Mouse (Mus musculus): ENCODE measurements around the gene Capza1. TPM values are rescaled to one million over a fixed set of nuclear protein-coding genes. Genes with fewer than 3 reads are reported as not detected.
"Not testable (repeated sequence)": the region's sequence is repeated elsewhere in the genome, so short reads cannot be mapped to it uniquely, and the experiment has no call there.

Gene Capza1
- total RNA-seq, 2 experiments from 2014 or later, result 55.1 to 57.6 TPM

DNA sequence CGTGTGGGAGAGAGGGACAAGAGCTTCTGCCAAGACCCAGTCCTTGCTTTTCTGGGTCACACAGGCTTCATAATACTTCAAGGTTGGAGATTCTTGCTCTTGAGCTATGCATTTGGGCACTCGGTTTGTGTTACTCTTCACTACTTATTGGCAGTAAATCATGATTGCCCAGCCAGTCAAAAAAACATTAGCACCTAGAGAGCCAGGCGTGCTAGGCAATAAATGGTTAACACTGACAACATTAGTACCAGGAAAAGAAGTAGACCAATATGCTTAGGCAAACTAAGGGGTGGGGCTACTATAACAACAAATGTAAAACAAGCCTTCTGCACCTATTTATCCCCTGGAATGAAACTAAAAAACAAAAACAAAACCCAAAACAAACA is 45.6 kb downstream of the Capza1 start:
- intact Hi-C loops (cut with DNase I), result loop anchor here (2.0 kb wide), 1 partner anchor 46 kb away; the partner anchor contains the start of genes Capza1 and St7l
- peak in 1 of 2 experiments; percentile 16 for DNase-seq

DNA sequence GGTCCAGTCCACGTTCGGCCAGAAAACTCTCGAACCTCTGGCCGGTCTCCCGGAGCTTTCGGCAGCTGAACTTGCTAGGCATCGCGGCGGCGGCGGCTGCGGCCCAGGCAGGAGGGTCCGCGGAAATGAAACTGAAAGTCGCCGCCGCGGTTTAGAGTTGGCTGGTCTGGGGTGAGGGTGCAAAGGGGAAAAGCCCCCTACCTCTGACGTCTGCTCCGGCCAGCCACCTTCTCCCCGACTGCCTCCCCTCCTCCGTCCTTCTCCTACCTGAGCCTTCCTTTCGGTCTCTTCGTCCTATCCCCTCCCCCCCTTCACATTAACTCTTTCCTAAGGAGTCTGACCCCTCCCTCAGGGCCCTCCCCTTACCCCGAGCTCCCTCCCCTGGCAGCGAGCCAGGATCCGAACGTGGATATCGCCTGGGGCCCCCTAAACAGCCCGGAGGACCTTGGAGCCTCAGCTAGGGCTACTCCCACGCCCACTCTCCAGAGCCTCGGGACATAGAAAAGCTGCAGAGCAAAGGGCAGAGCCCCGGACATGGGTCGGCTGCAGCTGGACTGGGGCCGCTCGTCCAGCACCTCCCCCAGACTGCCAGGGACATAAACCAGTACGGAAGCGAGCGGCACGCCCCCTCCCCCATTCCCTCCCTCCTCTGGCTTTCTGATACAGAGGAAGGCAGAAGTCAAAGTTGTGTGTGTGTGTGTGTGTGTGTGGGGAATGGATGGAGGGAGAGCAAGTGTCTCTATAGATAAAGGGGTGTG is 46.1 kb downstream of the Capza1 start, which contains the start of gene Mov10:
Gene Mov10 (minus strand): TSS at position 573 of the 758 bp plus-strand sequence.
- intact Hi-C loops (cut with DNase I), result loop anchor here (2.0 kb wide), 2 partner anchors 29 to 47 kb away; partner anchors contain the start of genes Capza1, Rhoc and St7l
- DNase-seq, result peak; percentile 75

DNA sequence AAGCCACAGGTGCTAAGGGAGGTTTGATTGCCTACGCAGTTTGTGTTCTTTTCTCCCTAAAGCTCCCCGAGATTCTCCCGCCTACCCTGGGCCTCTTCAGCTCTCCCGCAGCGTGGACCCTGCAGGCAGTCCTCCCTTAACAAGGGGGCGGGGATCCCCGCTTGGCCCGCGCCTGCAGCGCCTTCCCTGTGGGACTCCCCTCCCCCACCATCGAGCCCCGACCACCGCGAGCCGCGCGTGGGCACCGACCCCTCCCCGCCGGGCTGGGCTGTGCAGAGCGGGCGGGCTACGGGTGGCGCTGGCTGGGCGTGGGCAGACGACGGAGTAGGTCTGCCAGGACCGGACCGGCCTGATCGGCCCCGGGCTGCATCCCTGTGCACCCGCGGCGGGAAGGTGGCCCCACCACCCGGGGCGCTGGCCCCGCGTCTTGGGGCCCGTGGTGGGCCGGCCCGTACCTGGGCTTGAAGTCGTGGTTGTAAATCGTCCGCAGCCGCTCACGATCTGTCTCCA is 46.8 kb downstream of the Capza1 start:
- intact Hi-C loops (cut with DNase I), result loop anchor here (2.0 kb wide), 1 partner anchor 29 kb away; the partner anchor contains the start of gene Rhoc
- DNase-seq, result peak; percentile 66 to 67

DNA sequence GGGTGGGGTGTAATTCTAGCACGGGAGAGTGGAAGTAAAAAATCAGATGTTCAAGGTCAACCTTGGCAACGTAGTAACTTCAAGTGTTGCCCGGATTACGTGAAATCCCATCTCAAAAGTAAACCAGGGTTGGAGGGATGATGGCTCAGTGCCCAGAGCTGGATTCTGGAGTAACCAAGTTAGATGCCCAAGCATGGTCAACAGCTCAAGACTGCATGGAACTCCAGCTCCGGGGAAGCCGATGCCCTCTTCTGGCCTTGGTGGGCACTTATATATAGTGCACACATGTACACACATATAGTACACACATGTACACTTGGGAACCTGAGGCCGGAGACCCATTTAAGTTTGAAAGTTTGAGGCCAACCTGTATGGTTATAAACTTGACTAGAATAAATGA is 48.2 kb downstream of the Capza1 start:
- intact Hi-C loops (cut with DNase I), result loop anchor here (2.0 kb wide), 1 partner anchor 27 kb away; the partner anchor contains the start of gene Rhoc
- DNase-seq, result no peak

DNA sequence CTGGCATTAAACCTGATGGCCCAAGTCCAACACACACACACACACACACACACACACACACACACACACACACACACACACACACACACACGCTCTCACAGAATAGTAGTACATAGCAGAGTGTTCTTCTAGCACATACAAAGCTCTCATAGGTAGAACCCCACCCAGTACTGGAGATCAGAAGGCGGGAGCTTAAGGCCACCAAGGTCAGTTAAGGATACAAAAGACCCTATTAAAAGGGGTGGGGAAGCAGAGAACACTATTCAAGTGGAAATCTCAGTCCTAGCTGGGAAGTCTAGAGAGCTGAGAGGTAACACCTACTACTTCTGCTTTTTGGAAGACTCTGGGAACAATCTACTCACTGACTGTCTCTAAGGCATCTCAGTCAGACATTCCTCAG is 49.0 kb downstream of the Capza1 start:
- no peak for DNase-seq
- intact Hi-C loops (cut with DNase I), result no loop called here

DNA sequence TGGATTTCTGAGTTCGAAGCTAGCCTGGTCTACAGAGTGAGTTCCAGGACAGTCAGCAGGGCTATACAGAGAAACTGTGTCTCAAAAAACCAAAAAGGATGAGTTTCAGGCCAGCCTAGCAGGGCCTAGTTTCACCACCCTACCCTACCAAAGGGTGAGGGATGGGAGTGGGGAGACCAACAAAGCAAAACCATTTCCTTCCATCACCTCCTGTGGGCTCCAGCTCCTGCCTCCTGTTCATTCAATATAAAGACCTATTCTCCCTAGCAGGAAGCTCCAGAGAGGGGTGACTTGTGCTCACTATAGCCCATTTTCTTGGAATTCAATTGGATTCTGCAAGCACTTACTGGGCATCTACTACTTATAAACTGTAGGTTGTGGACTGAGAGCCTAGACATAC is 49.6 kb downstream of the Capza1 start:
- DNase-seq, result no peak
- intact Hi-C loops (cut with DNase I), result no loop called here

DNA sequence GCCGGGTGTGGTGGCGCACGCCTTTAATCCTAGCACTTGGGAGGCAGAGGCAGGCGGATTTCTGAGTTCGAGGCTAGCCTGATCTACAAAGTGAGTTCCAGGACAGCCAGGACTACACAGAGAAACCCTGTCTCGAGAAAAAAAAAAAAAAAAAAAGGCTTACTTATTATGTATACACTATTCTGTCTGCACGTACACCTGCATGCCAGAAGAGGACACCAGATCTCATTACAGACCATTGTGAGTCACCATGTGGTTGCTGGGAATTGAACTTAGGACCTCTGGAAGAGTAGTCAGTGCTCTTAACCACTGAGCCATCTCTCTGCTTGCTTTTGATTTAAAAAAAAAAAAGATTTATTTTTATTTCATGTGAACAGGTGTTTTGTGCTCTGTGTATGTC is 51.1 kb downstream of the Capza1 start:
- intact Hi-C loops (cut with DNase I), result not testable (repeated sequence)

DNA sequence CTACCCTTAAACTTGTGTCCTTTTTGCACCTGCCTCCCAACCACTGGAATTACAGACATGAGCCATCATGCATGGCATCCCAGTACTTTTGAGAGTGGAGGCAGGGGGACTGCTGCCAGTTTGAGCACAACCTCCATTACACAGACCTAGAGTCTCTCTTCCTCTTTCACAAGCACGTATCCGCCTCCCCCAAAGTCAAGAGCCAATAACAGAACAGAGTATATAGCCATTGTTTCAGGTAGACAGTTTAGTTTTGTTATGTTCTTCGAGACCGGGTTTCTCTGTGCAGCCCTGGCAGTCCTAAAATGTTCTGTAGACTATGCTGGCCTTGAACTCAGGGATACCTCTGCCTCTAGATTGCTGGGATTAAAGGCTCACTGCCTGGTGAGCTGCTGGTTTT is 52.1 kb downstream of the Capza1 start:
- intact Hi-C loops (cut with DNase I), result no loop called here
- DNase-seq, result no peak

More for the DNA sequence above, 51.1 kb downstream of the Capza1 start:
- DNase-seq, result not testable (repeated sequence)

DNA sequence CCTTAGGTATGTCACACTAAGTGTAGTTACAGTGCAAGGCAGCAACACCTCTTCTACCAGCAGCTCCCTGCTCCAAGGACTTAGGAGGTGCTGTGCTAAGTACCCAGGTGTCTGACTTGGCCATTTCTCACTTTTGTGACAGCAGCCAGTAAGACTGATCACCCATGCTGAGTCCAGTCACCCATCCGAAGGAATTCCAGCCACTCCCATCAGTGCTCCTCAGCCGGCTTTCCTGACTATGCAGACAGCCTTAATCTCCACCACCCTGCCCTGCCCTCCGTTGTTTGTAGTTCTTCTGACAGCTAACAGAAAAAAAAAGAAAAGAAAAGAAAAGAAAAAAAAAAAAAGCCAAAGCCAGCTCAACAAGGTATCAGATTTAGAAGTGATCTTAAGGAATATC is 52.6 kb downstream of the Capza1 start:
- DNase-seq, result no peak
- intact Hi-C loops (cut with DNase I), result no loop called here

DNA sequence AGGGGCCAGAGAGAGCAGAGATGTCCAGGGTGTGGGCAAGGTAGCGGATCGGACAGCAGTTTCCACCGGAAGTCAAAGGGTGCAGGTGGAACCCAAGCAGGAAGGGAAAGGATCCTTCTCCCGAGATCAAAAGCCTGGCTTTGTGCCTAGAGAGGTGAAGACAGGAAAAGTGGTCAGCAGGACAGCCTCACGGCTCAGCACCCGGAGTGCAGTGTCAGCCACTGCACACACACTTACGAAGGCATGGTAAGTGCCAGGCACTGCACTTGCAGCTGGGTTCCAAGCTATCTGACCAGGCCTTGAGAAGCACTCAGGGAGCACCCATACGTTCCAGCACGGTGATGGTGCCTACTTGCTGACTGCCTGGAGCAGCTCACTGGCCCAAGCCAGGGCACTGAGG is 58.8 kb downstream of the Capza1 start:
- no peak for DNase-seq
- intact Hi-C loops (cut with DNase I), result no loop called here

DNA sequence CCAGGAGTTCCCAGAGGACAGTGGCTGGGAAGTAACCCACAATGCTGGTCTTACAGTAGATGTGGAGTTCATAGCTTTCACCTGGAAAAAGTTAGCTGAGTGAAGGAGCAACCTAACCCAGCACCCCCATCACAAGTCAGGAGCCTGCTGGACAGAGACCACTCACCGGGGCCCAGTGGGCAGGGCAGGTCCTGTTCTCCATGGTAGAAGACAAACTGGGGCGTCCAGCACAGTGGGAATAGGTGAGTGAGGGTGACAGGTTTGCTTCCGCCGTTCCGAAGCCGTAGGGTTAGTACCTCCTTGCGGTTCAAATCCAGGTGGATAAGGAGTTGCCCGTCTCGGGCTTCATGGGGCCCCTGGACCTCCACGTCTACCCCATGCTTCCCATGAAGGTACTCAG is 60.0 kb downstream of the Capza1 start:
- no peak for DNase-seq
- intact Hi-C loops (cut with DNase I), result no loop called here

DNA sequence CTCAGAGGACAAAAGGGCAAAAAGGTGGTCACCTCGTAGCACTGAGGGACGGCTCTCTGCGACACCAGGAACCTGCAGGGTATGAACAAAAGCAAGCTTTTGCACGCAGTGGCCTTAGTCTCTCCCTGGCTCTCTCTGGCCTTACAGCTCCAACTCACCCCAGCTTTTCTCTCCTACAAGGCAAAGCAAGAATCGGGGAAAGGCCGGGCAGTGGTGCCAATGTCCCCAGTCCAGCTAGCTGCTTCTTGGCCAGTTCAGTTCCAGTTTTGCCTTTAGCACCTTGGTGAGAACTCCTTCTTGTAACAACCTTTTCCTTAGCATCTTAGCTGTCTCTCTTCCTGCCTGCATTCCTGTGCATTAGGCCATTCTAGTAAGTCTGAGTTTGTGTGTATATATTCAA is 62.8 kb downstream of the Capza1 start:
- DNase-seq, result no peak
- intact Hi-C loops (cut with DNase I), result no loop called here

DNA sequence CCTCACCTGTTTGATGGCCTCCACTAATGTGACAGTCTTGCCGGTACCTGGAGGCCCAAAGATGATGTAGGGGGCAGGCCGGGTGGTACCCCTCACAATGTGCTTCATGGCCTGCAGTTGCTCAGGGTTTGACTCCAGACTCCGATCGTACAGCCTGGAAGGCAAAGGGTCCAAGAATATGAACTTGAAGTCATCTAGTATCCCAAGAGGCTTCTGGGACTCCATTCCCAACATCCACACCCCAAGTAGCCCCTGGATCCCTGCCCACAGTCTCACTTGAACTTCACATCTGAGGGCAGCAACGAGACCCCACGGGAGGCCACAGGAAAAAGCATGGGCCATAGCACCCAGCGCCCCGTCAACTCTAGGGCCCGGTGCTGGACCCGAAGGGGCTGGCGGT is 63.6 kb downstream of the Capza1 start:
- intact Hi-C loops (cut with DNase I), result no loop called here
- DNase-seq, result no peak

DNA sequence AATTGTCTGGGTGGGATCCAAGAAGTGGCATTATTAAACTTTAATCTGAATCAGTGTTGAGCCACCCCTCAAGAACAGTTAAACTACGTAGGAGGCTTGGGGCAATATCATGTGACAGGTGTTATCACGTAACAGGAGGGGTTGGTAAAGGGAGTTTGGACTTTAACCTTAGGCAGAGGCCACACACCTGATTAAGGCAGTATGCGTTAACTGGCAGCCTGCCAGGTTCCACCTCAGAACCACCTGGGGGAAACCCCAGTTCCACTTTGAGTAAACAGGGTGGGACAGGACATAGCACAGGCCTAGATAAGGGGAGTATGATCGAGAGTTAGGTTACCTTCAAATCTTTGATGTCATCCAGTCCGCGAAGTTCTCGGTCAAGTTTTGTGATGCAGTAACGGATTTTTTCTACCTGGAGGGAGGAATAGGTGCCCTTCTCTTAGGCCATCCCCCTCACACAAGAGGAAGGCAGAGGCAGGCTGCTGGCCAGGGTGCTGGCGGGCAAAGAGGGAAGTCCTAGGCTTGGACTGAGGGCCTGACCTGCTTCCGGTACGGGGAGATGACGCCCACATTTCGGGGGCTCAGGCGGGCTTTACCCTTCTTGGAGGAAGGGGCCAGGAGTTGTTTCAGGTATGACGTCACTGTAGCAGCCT is 67.7 kb downstream of the Capza1 start:
- no peak for DNase-seq
- intact Hi-C loops (cut with DNase I), result no loop called here

DNA sequence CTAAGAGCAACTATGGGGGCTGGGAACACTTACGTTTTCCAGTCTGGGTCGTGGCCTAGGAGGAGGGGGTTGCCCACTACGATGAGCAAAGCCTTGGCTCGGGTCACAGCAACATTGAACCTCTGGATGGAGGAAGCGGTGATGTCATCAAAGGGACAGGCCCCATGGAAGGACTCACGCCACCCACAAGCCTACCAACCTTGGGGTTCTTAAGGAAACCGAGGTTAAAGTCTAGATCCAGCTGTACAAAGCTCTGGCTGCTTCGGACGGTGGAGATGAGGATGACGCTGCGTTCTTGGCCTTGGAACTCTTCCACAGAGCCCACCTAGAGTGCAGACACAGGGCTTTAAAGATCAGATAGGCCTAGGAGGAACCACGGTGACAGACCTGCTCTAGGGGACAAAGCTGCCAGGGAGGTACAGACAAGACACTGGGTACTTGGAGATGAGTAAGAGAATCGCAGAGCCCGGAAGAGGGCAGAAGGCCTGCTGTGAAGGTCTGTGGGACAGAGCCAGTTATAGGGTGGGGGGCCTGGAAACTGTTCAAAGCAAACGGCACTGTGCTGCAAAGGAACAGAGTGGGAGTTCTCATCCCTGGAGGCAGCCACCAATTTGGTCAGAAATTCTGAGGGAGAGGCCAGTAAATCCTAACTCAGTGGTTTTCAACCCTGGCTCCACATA is 68.5 kb downstream of the Capza1 start:
- intact Hi-C loops (cut with DNase I), result no loop called here
- DNase-seq, result no peak

DNA sequence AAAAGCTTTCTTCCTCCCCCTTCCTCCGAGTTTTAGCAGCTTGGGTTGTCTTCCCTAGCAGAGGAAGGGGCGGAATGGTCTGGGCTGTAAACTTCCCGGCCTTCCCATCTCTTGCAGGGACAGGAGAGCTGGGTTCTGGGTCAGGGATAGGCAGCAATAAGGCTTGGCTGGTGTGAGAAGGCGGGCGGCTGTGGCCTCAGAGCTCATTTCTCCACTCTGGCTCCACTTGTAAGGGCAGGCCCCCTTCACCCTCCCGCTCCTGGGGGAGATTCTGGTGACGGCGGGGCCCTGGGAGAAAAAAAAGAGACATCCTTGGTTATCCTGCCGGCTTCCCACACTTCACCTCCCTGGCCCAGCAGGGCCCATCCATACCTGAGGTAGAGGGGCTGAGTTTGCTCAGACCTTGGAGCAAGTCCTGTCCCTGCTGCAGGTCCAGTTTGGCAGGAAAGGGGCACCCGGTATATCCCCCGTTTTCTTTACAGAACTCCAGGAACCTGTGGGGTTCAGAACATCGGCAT is 69.3 kb downstream of the Capza1 start:
- DNase-seq, result no peak
- intact Hi-C loops (cut with DNase I), result no loop called here

DNA sequence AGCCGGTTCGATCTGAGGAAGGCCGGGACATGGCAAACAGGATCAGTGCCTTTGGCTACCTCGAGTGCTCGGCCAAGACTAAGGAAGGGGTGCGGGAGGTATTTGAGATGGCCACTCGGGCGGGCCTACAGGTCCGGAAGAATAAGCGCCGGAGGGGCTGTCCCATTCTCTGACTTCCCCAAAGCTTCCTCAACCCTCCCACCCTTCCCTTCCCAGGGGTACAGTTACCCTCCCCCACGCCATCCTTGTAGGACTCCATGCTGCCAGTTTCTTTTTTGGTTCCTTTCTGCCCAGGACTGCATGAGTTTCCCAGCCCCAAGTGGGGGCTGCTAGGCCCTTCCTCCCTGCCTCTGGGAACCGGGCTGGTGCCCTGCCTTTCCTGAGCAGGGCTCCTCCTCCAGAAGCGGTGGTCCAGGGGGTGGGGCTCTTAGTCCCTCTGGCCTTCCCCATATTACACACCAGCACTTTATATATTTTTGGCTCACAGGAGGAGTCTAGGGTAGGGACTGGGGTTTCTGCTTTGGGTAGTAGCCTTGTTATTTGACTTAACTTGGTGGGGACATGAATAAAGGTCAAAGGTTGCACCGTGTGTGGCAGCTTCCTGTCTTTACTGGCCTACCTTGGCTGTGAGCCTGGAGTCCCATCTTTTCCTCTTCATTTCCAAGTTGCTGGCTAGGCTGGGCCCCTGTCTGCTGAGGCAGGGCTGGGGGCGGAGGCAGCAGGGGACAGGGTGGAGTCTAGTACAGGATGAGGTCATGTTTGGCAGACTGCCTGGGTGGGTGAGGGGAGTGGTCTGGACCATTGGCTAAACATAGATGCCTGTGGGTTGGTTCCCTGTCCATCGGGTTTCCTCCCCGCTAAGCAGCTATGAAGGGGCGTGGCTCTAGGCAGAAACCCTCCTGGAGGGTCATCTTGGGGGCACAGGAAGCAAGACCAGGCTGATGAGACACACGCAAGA is 70.2 kb downstream of the Capza1 start:
- intact Hi-C loops (cut with DNase I), result no loop called here
- DNase-seq, result peak; percentile 94 to 97

DNA sequence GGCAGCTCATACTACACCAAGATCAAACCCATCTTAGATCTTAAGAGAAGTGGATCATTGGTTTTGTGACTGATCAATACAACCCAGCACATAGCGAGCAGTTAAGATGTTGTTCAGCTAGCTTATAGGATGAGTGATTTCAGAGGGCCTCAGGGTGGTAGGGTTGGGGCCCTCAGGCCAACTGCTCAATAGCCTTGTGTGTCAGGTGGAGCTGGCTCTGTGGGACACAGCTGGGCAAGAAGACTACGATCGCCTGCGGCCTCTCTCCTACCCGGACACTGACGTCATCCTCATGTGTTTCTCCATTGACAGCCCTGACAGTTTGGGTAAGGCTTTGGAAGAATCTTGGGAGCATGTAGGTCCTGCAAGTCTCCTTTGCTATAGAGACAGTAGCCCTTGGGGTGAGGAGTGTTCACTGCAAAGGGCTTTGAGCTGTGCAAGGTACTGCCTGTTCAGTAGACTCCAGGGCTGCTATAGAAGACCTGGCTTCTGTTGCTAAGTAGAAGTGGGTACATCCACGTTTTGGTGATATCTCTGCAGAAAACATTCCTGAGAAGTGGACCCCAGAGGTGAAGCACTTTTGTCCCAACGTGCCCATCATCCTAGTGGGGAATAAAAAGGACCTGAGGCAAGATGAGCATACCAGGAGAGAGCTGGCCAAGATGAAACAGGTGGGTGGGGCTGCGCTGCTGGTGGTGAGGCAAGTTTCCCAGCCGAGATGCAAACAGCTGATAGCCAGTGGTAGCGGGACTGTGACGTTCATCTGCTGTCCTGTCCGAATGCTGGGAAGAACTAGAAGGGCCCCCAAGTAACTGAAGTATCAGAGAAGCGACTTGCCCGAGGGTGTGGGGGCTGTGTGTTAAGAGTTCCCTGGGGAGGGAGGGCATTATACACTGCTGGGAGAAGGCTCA is 71.7 kb downstream of the Capza1 start:
- intact Hi-C loops (cut with DNase I), result no loop called here
- DNase-seq, result no peak

DNA sequence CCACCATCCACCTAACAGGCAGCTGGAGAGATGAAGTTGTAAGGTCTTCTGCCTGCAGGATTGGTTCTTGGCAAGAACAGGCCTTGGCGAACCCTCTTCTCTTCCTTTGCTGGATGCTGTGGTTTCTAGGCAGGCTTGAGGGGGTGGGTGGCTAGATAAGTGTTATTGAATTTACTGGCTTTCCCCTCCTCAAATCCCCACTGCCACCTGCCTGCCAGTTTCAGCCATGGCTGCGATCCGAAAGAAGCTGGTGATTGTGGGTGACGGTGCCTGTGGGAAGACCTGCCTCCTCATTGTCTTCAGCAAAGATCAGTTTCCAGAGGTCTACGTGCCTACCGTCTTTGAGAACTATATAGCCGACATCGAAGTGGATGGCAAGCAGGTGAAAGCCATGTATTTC is 72.6 kb downstream of the Capza1 start:
- DNase-seq, result no peak
- intact Hi-C loops (cut with DNase I), result no loop called here

Measured in heart, postnatal 14 days (tissue).